ENCODE assay signal across 9 mouse cellular contexts in the genomic region with DNA sequence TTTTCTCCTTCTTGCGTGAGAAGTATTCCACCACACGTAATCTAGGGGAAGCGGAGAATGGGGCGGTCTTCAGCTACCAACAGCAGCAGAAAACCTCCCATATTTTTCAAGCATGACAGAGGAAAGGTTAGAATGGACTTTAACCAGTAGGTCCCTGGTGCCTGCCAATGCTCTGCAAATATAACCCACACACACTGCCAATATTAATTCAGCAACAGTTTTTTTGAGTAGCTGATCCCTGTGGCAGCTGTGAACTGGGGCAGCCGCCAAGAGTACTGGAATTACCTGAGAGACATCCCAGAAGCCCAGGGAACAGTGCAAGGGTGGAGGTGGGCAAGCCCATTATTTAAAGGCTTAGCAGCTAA.
DNase-seq lines count a peak whose midpoint lies in the region; ATAC-seq and TF ChIP-seq lines count a peak whose summit lies in the region.
"Had no signal": no experiment of that assay in that cellular context is flagged by ENCODE, and none has a peak within 500 bp of the region (broad histone marks: within the 10 kb centered on the region; RNA-seq: fewer than 3 reads in every experiment).

No protein-coding gene starts in this region.

- intact Hi-C loops in gastrocnemius, adult 2 months (cut with DNase I) = loop anchor here (2.0 to 5.0 kb wide), 5 partner anchors 66 to 211 kb away; a partner anchor contains a TSS

- no peak overlapping the region for H3K4me3 ChIP-seq in hindbrain, embryonic 16.5 days (ENCODE audit: low read length)
- no peak overlapping the region for H3K4me3 ChIP-seq in hindbrain, embryonic 10.5 days
- H3K4me3 ChIP-seq in gastrocnemius, adult 2 months = peak overlapping the region; percentile 24
- no peak overlapping the region for H3K4me3 ChIP-seq in liver, postnatal 0 days (ENCODE audit: low read depth, low read length)
- no peak overlapping the region for H3K4me3 ChIP-seq in forebrain, embryonic 13.5 days
- H3K4me3 ChIP-seq: neural tube, embryonic 12.5 days had no signal

- 81% methylated on average over 5 of the region's 5 CpGs for WGBS in hindbrain, embryonic 16.5 days
- 88% methylated on average over 5 of the region's 5 CpGs for WGBS in hindbrain, embryonic 10.5 days
- WGBS in liver, postnatal 0 days (ENCODE audit: insufficient replicate concordance) = 59% methylated on average over 5 of the region's 5 CpGs
- WGBS in forebrain, embryonic 13.5 days = 86% methylated on average over 5 of the region's 5 CpGs

- ATAC-seq in hindbrain, embryonic 16.5 days = peak; percentile 25; the same call in 1 of the 2 replicates
- ATAC-seq in liver, postnatal 0 days = peak; percentile 90
- ATAC-seq in forebrain, embryonic 13.5 days = no peak

- no peak overlapping the region for H3K9ac ChIP-seq in hindbrain, embryonic 16.5 days (ENCODE audit: low read depth, low read length)
- H3K9ac ChIP-seq in liver, postnatal 0 days (replicated peaks) = no peak overlapping the region; the same call in 1 of the 2 replicates
- no peak overlapping the region for H3K9ac ChIP-seq in forebrain, embryonic 13.5 days
- H3K9ac ChIP-seq: neural tube, embryonic 12.5 days had no signal

- H3K9me3 ChIP-seq in hindbrain, embryonic 16.5 days (ENCODE audit: control insufficient read depth, low read length) = no peaks in the 10 kb centered on the region
- H3K9me3 ChIP-seq in hindbrain, embryonic 10.5 days = no peaks in the 10 kb centered on the region
- no peaks in the 10 kb centered on the region for H3K9me3 ChIP-seq in liver, postnatal 0 days (ENCODE audit: low read length)
- H3K9me3 ChIP-seq in forebrain, embryonic 13.5 days (replicated peaks) = no peaks in the 10 kb centered on the region
- H3K9me3 ChIP-seq: neural tube, embryonic 12.5 days had no signal

- H3K4me1 ChIP-seq in hindbrain, embryonic 16.5 days (ENCODE audit: control insufficient read depth, insufficient read depth, low read depth, low read length) = no peaks in the 10 kb centered on the region
- H3K4me1 ChIP-seq in hindbrain, embryonic 10.5 days (replicated peaks) = no peaks in the 10 kb centered on the region
- H3K4me1 ChIP-seq in liver, postnatal 0 days (ENCODE audit: insufficient read depth) = peaks cover 6% of the 10 kb centered on the region
- H3K4me1 ChIP-seq in forebrain, embryonic 13.5 days = no peaks in the 10 kb centered on the region
- H3K4me1 ChIP-seq: neural tube, embryonic 12.5 days had no signal

- no peaks in the 10 kb centered on the region for H3K36me3 ChIP-seq in hindbrain, embryonic 16.5 days (ENCODE audit: control insufficient read depth, insufficient read depth, low read length)
- H3K36me3 ChIP-seq in hindbrain, embryonic 10.5 days = no peaks in the 10 kb centered on the region
- H3K36me3 ChIP-seq in liver, postnatal 0 days (replicated peaks; ENCODE audit: insufficient read depth, low read length) = no peaks in the 10 kb centered on the region
- no peaks in the 10 kb centered on the region for H3K36me3 ChIP-seq in forebrain, embryonic 13.5 days (ENCODE audit: poor library complexity, severe bottlenecking)
- H3K36me3 ChIP-seq: neural tube, embryonic 12.5 days had no signal

- no peak for DNase-seq in hindbrain, embryonic 10.5 days (ENCODE audit: low spot score)
- peak; percentile 91 for DNase-seq in gastrocnemius, adult 2 months
- DNase-seq in kidney, adult 18-20 months = peak; percentile 80
- DNase-seq in liver, postnatal 0 days = peak; percentile 48
- DNase-seq in frontal cortex, postnatal 25 days (ENCODE audit: low spot score in 2 of 2) = no peak
- no peak for DNase-seq in frontal cortex, postnatal 10 days (ENCODE audit: low spot score in 2 of 2)

- no peak overlapping the region for H3K27ac ChIP-seq in hindbrain, embryonic 16.5 days (ENCODE audit: low read depth, low read length)
- no peak overlapping the region for H3K27ac ChIP-seq in hindbrain, embryonic 10.5 days
- peak overlapping the region; percentile 96 for H3K27ac ChIP-seq in gastrocnemius, adult 2 months
- H3K27ac ChIP-seq in liver, postnatal 0 days (ENCODE audit: low read depth) = peak overlapping the region; percentile 97
- no peak overlapping the region for H3K27ac ChIP-seq in forebrain, embryonic 13.5 days
- H3K27ac ChIP-seq: neural tube, embryonic 12.5 days had no signal

- H3K27me3 ChIP-seq in hindbrain, embryonic 16.5 days (replicated peaks; ENCODE audit: control insufficient read depth, insufficient read depth, low read length) = no peaks in the 10 kb centered on the region
- no peaks in the 10 kb centered on the region for H3K27me3 ChIP-seq in hindbrain, embryonic 10.5 days (ENCODE audit: insufficient read depth, poor library complexity, severe bottlenecking)
- no peaks in the 10 kb centered on the region for H3K27me3 ChIP-seq in liver, postnatal 0 days (ENCODE audit: insufficient read depth, low read length)
- no peaks in the 10 kb centered on the region for H3K27me3 ChIP-seq in forebrain, embryonic 13.5 days
- H3K27me3 ChIP-seq: neural tube, embryonic 12.5 days had no signal

- TF ChIP-seq EP300 in liver, postnatal 0 days (IDR thresholded peaks at IDR 0.05; ENCODE audit: low read depth) = no peak; the same call in 1 of the 2 replicates

- H3K4me2 ChIP-seq in hindbrain, embryonic 16.5 days (ENCODE audit: low read length) = no peak overlapping the region
- 0 out of 2 replicates have a peak overlapping the region, but pooled peaks have one; percentile 18 for H3K4me2 ChIP-seq in liver, postnatal 0 days (ENCODE audit: low read depth, low read length)
- H3K4me2 ChIP-seq in forebrain, embryonic 13.5 days = no peak overlapping the region
- H3K4me2 ChIP-seq: neural tube, embryonic 12.5 days had no signal

- no peak for TF ChIP-seq CTCF in gastrocnemius, adult 2 months (IDR thresholded peaks at IDR 0.05)
- no peak for TF ChIP-seq CTCF in liver, postnatal 0 days (IDR thresholded peaks at IDR 0.05; ENCODE audit: low read depth)

Comparison
In these comparisons a context has a peak if more than half of its experiments do, and no peak if none do; other contexts are left out.
1. H3K27ac ChIP-seq: peak in gastrocnemius, adult 2 months (single experiment) and liver, postnatal 0 days (single experiment); none in hindbrain, embryonic 16.5 days (single experiment), hindbrain, embryonic 10.5 days (single experiment) and forebrain, embryonic 13.5 days (single experiment).
2. DNase-seq: peak in gastrocnemius, adult 2 months (single experiment), kidney, adult 18-20 months (single experiment) and liver, postnatal 0 days (single experiment); none in hindbrain, embryonic 10.5 days (single experiment), frontal cortex, postnatal 25 days (0 of 2) and frontal cortex, postnatal 10 days (0 of 2).